Mouse (Mus musculus): Measurements from ENCODE around the gene Slbp. TPM values are rescaled to one million over a fixed set of nuclear protein-coding genes. Genes with fewer than 3 reads are reported as not detected.

The Slbp gene
- polyA plus RNA-seq, 1 experiment from 2014 or later: 113 TPM

DNA sequence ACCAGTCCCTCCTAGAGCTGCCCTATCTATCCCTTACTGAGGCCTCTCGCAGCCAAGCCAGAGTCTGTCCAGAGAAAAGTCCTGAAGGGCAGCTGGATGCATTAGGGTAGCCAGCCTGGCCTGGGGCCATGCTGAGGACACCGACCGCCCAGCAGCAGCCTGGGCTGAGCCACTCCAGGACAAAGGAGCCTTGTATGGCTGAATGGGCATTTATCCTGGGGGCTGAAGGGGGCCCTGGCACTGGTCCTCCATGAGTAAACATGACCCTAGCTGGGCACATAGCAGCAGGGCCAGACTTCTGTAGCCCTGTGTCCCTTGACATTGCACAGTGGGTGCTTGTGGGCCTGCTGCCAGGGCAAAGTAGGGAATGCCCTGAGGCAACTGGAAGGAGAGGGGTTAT, 22.1 kb upstream of the Slbp start:
- Histone ChIP-seq H3K4me3 (no peak overlapping the region), H3K9ac (peak overlapping the region; percentile 38; the same call in 1 of the 2 replicates), H3K9me3 (no peaks in the 10 kb centered on the region), H3K27ac (replicated peaks) (no peak overlapping the region; the same call in 1 of the 2 replicates), H3K27me3 (no peaks in the 10 kb centered on the region), H3K4me1 (replicated peaks) (peaks cover 13% of the 10 kb centered on the region), H3K36me3 (peaks cover 14% of the 10 kb centered on the region), H3K4me2 (no peak overlapping the region)
- WGBS: 32% methylated on average over 3 of the region's 3 CpGs
- ATAC-seq (ENCODE audit: low read depth): peak; percentile 70

DNA sequence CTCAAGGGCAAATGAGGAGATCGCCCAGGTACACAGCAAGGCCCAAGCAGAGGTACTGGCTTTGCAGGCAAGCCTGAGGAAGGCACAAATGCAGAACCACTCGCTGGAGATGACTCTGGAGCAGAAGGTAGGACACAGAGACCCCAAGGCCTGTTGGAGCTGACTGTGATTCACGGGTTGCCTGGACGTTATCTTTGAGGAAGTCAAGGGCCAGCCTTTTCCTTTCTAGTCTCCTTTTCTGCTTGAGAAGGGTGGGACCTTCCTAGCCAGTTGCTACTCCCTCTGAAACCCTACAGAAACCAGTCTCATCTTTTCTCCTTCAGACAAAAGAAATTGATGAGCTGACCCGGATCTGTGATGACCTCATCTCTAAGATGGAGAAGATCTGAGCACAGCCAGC, 19.3 kb upstream of the Slbp start:
- Histone ChIP-seq H3K9ac (no peak overlapping the region), H3K9me3 (no peaks in the 10 kb centered on the region), H3K4me3 (no peak overlapping the region), H3K36me3 (peaks cover 29% of the 10 kb centered on the region), H3K4me2 (no peak overlapping the region), H3K4me1 (replicated peaks) (peaks cover 13% of the 10 kb centered on the region), H3K27me3 (no peaks in the 10 kb centered on the region), H3K27ac (replicated peaks) (no peak overlapping the region)
- ATAC-seq (ENCODE audit: low read depth): no peak
- WGBS: 84% methylated on average over 5 of the region's 5 CpGs

DNA sequence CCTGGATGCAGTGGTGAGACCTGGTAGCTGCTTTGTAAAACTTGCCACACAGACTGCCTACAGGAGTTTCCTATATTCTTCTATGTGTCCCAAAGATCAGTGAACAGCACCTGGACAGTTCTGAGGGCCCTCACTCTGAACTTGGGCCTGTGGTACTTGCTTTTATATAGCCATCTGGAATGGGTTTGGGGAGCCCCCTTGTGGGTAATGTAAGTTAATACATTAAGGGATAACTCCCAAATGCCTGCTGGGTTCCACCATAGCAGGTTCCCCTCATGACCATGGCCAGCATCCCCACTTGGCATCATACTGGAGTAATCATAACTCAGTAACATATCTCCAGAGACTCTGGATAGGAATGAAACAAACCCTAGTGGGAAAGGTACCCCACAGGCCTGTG, 15.8 kb upstream of the Slbp start:
- Histone ChIP-seq H3K4me2 (no peak overlapping the region), H3K9ac (no peak overlapping the region), H3K4me3 (no peak overlapping the region), H3K36me3 (peaks cover 35% of the 10 kb centered on the region), H3K27ac (replicated peaks) (no peak overlapping the region), H3K27me3 (no peaks in the 10 kb centered on the region), H3K9me3 (no peaks in the 10 kb centered on the region), H3K4me1 (replicated peaks) (no peaks in the 10 kb centered on the region)
- no peak for ATAC-seq (ENCODE audit: low read depth)

DNA sequence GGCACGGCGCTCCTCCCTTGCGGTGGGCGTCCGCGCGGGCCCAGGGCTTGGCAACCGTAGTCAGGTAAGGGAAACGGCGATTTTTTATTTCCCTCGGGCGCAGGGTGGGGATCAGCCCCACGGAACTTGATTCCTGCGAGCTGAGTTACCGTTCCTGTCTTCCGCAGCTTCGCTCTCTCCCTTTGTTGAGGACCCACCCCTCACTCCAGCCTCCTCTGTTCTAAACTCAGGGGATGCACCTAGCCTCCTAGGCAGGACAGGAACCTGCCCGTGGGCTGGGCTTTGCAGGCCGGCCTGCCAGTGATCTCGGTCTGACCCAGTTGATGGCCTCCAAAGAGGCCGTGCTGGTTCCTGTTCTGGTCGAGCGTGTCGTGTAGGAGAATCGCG, 6.3 kb upstream of the Slbp start:
- no peak; the same call in 1 of the 2 replicates for ATAC-seq (ENCODE audit: low read depth)
- Histone ChIP-seq H3K9ac (peak overlapping the region; percentile 84), H3K27ac (replicated peaks) (0 out of 2 replicates have a peak overlapping the region, but pooled peaks have one; percentile 95)

DNA sequence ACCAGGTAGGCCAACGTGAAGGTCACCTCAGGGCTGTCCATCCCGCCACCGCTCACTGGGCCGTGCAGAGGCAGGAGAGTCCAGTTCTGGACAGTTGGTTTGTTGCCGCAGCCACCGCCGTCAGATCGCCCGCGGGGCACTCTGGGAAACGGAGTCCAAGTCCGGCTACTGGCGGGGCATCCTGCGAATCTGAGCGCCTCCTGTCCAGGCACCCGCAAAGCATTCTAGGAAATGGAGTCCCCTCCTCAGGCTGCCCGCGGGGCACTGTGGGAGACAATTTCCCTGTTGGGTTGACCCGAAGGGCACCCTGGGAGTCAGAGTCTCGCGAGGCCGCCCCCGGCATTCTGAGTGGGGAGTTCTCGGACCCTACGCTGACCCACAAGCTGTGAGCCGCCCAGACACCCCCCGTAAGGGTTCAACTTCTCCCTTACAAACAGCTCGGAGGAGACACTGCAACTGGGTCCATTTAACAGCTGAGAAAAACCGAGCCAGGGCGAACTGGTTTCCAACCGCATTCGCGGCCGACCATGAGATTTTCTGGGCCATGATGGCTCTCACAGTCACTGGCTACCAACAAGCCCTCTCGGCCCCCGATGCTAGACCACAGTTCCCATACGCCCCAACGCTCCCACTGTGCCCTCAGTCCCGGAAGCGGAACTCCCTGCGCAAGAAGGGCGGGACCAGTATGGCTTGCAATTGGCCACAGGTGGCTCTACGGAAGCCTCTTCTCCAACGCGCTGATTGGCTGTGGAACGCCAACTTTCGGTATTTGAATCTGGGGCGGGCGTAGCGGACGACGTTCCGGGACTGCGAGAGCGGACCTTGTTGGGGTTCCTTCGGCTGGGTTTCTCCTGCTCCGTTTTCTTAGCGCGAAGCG, 5.7 kb upstream of the Slbp start, which contains the start of the genes Tacc3 and Tmem129:
TSS of gene Tacc3 (plus strand) at position 342 of the 877 bp plus-strand sequence.
TSS of gene Tmem129 (minus strand) at position 630 of the 877 bp plus-strand sequence.
- Histone ChIP-seq H3K27ac (replicated peaks) (peak within 1 kb of the TSS; percentile 95), H3K4me1 (replicated peaks) (peaks cover 34% of the 10 kb centered on the region), H3K27me3 (no peaks in the 10 kb centered on the region), H3K9me3 (no peaks in the 10 kb centered on the region), H3K4me3 (peak within 1 kb of the TSS; percentile 68), H3K9ac (peak within 1 kb of the TSS; percentile 84), H3K36me3 (peaks cover 35% of the 10 kb centered on the region), H3K4me2 (peak within 1 kb of the TSS; percentile 95)
- WGBS: under 1% methylated on average over 60 of the region's 60 CpGs
- peak; percentile 97 for ATAC-seq (ENCODE audit: low read depth)

More for the DNA sequence above, 6.3 kb upstream of the Slbp start:
- peak overlapping the region; percentile 68 for H3K4me3 ChIP-seq
- no peaks in the 10 kb centered on the region for H3K9me3 ChIP-seq
- peaks cover 34% of the 10 kb centered on the region for H3K4me1 ChIP-seq (replicated peaks)
- peaks cover 29% of the 10 kb centered on the region for H3K36me3 ChIP-seq
- no peaks in the 10 kb centered on the region for H3K27me3 ChIP-seq
- under 1% methylated on average over 26 of the region's 26 CpGs for WGBS
- peak overlapping the region; percentile 95 for H3K4me2 ChIP-seq

DNA sequence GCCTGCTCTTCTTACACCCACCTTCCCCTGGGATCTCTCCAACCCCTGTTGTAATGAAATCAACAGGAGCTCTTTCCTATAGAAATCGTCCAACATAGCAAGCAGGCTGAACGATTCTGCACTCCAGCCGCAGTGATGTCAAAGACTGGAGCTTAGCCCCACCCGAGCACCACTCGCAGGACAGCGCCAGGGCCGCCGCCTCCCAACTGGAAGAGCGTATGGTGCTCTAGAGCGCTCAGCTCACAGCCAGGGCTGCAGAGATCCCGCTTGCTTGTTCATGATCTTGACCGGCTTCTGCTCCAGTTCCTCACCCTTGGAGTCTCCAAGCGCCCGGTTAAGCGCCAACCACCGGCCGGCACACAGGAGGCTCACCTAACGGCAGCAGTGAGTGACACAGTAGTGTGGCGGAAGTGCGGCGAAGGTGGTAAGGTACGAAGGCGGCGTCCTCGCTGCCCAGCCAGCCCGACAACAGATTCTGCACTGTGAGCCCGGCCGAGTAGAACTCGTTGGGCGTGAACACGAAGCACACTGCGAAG, 4.9 kb upstream of the Slbp start:
- WGBS: under 1% methylated on average over 32 of the region's 32 CpGs
- ATAC-seq (ENCODE audit: low read depth): peak; percentile 32

DNA sequence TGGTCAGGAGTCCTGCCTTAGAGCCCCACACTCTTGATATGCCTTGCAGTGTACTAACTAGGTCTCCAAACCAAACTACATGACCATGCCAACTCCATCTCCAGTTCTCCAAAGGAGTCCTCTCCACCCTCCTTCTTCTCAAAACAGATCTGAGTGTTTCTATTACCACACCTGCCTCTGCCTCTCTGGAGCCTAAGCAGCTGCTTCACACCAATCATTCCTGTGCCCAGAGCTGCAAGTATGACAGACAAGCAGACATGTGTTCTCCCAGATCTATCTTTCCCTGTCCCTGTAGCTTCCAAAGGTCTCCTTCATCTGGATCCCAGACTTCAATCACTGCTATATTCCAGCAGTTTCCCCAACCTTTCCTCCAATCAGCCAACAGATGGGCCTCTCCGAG, 4.4 kb upstream of the Slbp start:
- Histone ChIP-seq H3K4me1 (replicated peaks) (peaks cover 38% of the 10 kb centered on the region), H3K9ac (peak overlapping the region; percentile 84), H3K9me3 (no peaks in the 10 kb centered on the region), H3K27me3 (no peaks in the 10 kb centered on the region), H3K27ac (replicated peaks) (peak overlapping the region; percentile 95), H3K4me2 (peak overlapping the region; percentile 95), H3K4me3 (peak overlapping the region; percentile 68), H3K36me3 (peaks cover 29% of the 10 kb centered on the region)
- no peak for ATAC-seq (ENCODE audit: low read depth)
- WGBS: 45% methylated on average over 1 of the region's 1 CpGs

More for the DNA sequence above, 4.9 kb upstream of the Slbp start:
- H3K9me3 ChIP-seq: no peaks in the 10 kb centered on the region
- H3K27me3 ChIP-seq: no peaks in the 10 kb centered on the region
- peak overlapping the region; percentile 84 for H3K9ac ChIP-seq
- H3K27ac ChIP-seq (replicated peaks): peak overlapping the region; percentile 95
- H3K4me3 ChIP-seq: peak overlapping the region; percentile 68
- H3K4me2 ChIP-seq: peak overlapping the region; percentile 95
- H3K4me1 ChIP-seq (replicated peaks): peaks cover 38% of the 10 kb centered on the region
- peaks cover 32% of the 10 kb centered on the region for H3K36me3 ChIP-seq

DNA sequence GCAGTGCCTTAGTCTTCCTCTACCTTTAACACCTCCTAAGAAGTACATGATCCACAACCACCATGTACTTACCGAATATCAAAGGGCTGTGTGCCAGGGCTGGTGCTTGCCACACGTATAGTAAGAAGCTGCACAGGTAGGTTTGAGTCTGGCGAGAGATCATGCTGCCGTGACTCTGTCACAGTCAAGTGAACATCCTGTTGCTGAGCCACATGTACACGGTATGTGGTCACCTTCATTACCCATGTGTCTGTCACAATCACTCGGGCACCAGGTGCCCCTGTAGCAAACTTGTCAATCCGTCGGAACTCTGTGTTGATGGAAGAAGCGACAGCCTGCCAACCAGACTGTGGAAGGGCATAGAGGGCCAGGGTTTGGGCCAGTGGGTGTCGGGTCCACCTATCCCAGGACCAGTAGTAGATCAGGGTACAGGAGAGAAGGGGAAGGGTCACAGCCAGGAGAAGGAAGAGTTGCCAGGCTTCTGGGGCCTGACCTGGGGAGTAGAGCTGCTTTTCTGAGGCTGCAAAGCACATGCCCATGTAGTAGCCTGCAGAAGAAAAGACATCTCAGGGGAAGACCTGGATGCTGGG, 3.0 kb upstream of the Slbp start:
- H3K4me2 ChIP-seq: no peak overlapping the region
- WGBS: 91% methylated on average over 10 of the region's 10 CpGs
- no peaks in the 10 kb centered on the region for H3K9me3 ChIP-seq
- H3K36me3 ChIP-seq: peaks cover 22% of the 10 kb centered on the region
- no peaks in the 10 kb centered on the region for H3K27me3 ChIP-seq
- H3K9ac ChIP-seq: peak overlapping the region; percentile 28; the same call in 1 of the 2 replicates
- ATAC-seq (ENCODE audit: low read depth): no peak
- no peak overlapping the region for H3K4me3 ChIP-seq
- peaks cover 50% of the 10 kb centered on the region for H3K4me1 ChIP-seq (replicated peaks)
- no peak overlapping the region for H3K27ac ChIP-seq (replicated peaks)

DNA sequence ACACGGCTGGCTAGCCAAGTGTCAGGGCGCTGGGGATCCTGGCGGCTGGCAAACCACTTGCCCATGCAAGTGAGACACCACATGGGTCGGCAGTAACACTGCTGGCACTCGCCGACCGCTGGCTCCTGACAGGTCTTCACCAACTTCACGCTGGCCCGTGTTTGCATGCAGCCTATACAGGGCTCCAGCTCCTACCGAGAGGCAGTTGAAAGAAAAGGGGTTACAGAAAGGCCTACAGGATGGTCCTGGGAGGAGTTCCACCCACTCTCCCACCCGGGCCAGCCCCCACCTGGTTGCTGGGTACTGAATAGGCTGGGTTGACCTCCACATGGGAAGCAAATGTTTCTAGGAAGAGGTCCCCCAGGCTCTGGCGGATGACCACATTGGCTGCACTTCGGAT, 2.0 kb upstream of the Slbp start:
- H3K9me3 ChIP-seq: no peaks in the 10 kb centered on the region
- no peak overlapping the region for H3K4me2 ChIP-seq
- H3K36me3 ChIP-seq: peaks cover 28% of the 10 kb centered on the region
- no peak overlapping the region for H3K4me3 ChIP-seq
- WGBS: 93% methylated on average over 13 of the region's 13 CpGs
- no peak overlapping the region for H3K9ac ChIP-seq
- no peak for ATAC-seq (ENCODE audit: low read depth)
- H3K27ac ChIP-seq (replicated peaks): no peak overlapping the region
- peaks cover 56% of the 10 kb centered on the region for H3K4me1 ChIP-seq (replicated peaks)
- H3K27me3 ChIP-seq: no peaks in the 10 kb centered on the region

DNA sequence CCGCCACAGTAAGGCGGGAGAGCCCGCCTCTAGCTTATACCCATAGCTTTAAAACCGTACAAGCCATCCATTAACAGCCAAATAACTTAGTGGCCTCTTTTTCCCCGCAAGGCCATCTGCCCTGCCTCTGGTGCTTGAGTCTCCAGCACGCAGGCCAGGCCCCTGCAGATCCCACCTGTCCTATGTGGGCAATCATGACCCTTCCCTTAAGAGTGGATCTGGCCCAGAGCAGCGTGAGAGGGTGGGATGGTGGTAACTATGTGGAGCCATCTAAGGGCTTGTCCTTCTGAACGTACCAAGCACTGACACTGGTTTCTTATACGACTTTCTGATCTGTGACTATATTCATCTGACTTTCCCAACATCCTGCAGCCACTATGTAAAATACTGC, 404 bp upstream of the Slbp start:
- Histone ChIP-seq H3K4me3 (peak overlapping the region; percentile 84), H3K36me3 (peaks cover 39% of the 10 kb centered on the region), H3K4me2 (peak overlapping the region; percentile 71), H3K27me3 (no peaks in the 10 kb centered on the region), H3K9me3 (no peaks in the 10 kb centered on the region), H3K27ac (replicated peaks) (peak overlapping the region; percentile 97), H3K9ac (peak overlapping the region; percentile 64), H3K4me1 (replicated peaks) (peaks cover 48% of the 10 kb centered on the region)
- 3% methylated on average over 9 of the region's 9 CpGs for WGBS
- ATAC-seq (ENCODE audit: low read depth): peak; percentile 28

DNA sequence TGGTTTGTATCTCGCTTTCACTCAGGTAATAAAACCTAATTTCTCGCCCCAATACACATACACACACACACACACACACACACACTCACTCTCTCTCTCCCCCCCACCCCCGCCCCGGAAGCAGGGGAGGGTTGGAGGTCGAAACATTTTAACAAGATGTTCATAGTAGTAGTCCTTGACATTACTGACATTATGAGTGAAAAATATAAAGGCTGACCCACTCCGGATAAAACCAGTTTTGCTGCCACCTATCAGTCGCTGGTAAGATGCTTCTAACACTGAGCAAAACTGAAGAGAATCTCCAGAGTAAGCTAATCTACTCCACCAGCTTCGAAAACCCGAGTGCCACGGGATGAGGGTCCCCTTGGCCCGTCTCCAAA, 843 bp downstream of the Slbp start:
- Histone ChIP-seq H3K4me2 (peak overlapping the region; percentile 71), H3K27me3 (no peaks in the 10 kb centered on the region), H3K36me3 (peaks cover 51% of the 10 kb centered on the region), H3K9me3 (no peaks in the 10 kb centered on the region), H3K4me1 (replicated peaks) (peaks cover 40% of the 10 kb centered on the region), H3K9ac (peak overlapping the region; percentile 85), H3K27ac (replicated peaks) (peak overlapping the region; percentile 97), H3K4me3 (peak overlapping the region; percentile 84)
- WGBS: 1% methylated on average over 11 of the region's 11 CpGs
- no peak; the same call in 1 of the 2 replicates for ATAC-seq (ENCODE audit: low read depth)

DNA sequence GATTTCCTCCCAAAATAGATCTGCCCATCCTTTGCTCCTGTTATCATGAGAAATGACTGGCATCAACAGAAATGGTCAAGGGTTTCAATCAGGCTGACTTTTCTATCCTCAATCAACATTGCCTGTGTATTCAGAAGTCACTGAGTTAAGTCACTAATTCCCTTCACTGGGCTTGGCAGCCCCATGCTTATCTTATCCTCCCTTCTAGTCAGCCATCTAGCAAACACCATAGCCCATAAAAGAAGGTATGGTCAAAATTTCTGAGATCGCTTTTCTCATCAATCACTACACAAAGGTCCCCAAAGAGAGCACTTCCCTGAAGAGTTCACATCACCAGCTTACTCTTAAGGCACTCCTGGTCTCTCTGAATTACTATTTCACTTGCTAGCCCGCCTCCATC, 1.4 kb downstream of the Slbp start:
- Histone ChIP-seq H3K4me1 (replicated peaks) (peaks cover 35% of the 10 kb centered on the region), H3K4me2 (peak overlapping the region; percentile 71), H3K9me3 (no peaks in the 10 kb centered on the region), H3K4me3 (peak overlapping the region; percentile 84), H3K36me3 (peaks cover 56% of the 10 kb centered on the region), H3K9ac (peak overlapping the region; percentile 85), H3K27me3 (no peaks in the 10 kb centered on the region), H3K27ac (replicated peaks) (peak overlapping the region; percentile 97)
- 20% methylated on average over 2 of the region's 2 CpGs for WGBS
- no peak for ATAC-seq (ENCODE audit: low read depth)
